Mouse (Mus musculus) thymus, adult 2 months (tissue): ENCODE data around the gene Gm48551.

ENCODE experiments used
- CTCF ChIP-seq: fragments of 200-500 bp; IDR thresholded peaks from 2 replicates; pipeline ENCODE4 v1.5.1; 2012; ENCODE audit warnings: mild to moderate bottlenecking, control low read depth, low read length, moderate library complexity, borderline replicate concordance; ENCODE audit not compliant: control insufficient read depth, poor library complexity, insufficient read depth; ENCODE audit errors: extremely low read depth
- POLR2A ChIP-seq: fragments of 200-500 bp; IDR thresholded peaks from 2 replicates; pipeline ENCODE4 v1.6.1; 2012; ENCODE audit warnings: mild to moderate bottlenecking, low read length, control low read depth, moderate library complexity; ENCODE audit not compliant: control insufficient read depth, poor library complexity, insufficient read depth; ENCODE audit errors: extremely low read depth

DNA sequence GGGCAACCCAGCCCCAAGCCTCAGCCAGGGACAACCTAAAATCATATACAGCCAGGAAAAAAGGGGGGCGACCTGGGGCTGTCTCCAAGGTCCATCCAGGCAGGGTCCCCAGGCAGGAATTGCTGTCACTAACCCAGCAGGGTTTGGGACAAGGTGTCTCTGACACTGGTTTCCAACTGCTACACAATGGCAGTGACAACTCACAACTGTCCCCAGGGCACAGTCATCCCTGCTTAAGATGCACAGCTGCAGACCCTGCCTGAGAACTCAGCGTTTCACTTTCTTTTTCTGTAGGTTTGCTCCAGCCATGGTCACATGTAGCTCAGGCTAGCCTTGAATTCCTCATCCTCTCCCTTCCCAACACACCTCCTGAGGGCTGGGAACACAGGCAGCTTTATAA, 44.8 kb downstream of the Gm48551 start:
- TF ChIP-seq CTCF (no peak), POLR2A (no peak)
